Mouse (Mus musculus) layer of hippocampus, postnatal 10 days (tissue): ENCODE results near the gene Gtpbp1. TPM values are rescaled to one million over a fixed set of nuclear protein-coding genes. Genes with fewer than 3 reads are reported as not detected.
A peak's percentile ranks its signal among the peaks of the same experiment; 100 is the strongest.

ENCODE experiments used
- DNase-seq, 2 experiments: peaks; one replicate each; pipeline ENCODE4 v3.0.0; 2021; ENCODE audit warnings: low spot score in 2 of 2
- total RNA-seq, 2 experiments: library from RNA; stranded (reverse); gene quantifications; 2 replicates each; pipeline ENCODE4 v1.2.3; 2021

The Gtpbp1 gene
- total RNA-seq, 2 experiments from 2014 or later: 42.5 to 46.8 TPM

GRCm38 (mm10) chr15:79684616-79685015 is 6.0 kb upstream of the Gtpbp1 start:
- no peak for DNase-seq

- no peak for DNase-seq
Measured at GRCm38 (mm10) chr15:79685141-79685641, 5.5 kb upstream of the Gtpbp1 start.

GRCm38 (mm10) chr15:79686046-79686869 is 4.4 kb upstream of the Gtpbp1 start:
- no peak for DNase-seq

GRCm38 (mm10) chr15:79687175-79687574 is 3.5 kb upstream of the Gtpbp1 start:
- peak in 1 of 2 experiments; percentile 57 for DNase-seq

GRCm38 (mm10) chr15:79687646-79688267 is 2.9 kb upstream of the Gtpbp1 start, which contains the start of gene Josd1:
Gene Josd1, minus strand, starts transcription at chr15:79687919.
- DNase-seq: peak; percentile 96 to 97

- no peak for DNase-seq
Measured at GRCm38 (mm10) chr15:79688268-79688956, 2.2 kb upstream of the Gtpbp1 start.

GRCm38 (mm10) chr15:79689662-79690425 is 801 bp upstream of the Gtpbp1 start:
- no peak for DNase-seq

- DNase-seq: peak; percentile 56 to 67
Measured at GRCm38 (mm10) chr15:79691023-79691508, 421 bp downstream of the Gtpbp1 start.

GRCm38 (mm10) chr15:79692334-79692733 is 1.7 kb downstream of the Gtpbp1 start:
- DNase-seq: no peak

GRCm38 (mm10) chr15:79693740-79694139 is 3.1 kb downstream of the Gtpbp1 start:
- DNase-seq: no peak

- DNase-seq: no peak
Measured at GRCm38 (mm10) chr15:79694512-79694911, 3.9 kb downstream of the Gtpbp1 start.

GRCm38 (mm10) chr15:79695516-79695915 is 4.9 kb downstream of the Gtpbp1 start:
- DNase-seq: no peak

GRCm38 (mm10) chr15:79696508-79696907 is 5.9 kb downstream of the Gtpbp1 start:
- DNase-seq: no peak

GRCm38 (mm10) chr15:79697011-79697410 is 6.4 kb downstream of the Gtpbp1 start:
- peak; percentile 32 to 37 for DNase-seq

- no peak for DNase-seq
Measured at GRCm38 (mm10) chr15:79697558-79698187, 7.0 kb downstream of the Gtpbp1 start.

GRCm38 (mm10) chr15:79706603-79707214 is 16.1 kb downstream of the Gtpbp1 start:
- no peak for DNase-seq

- DNase-seq: no peak
Measured at GRCm38 (mm10) chr15:79708229-79708822, 17.7 kb downstream of the Gtpbp1 start.

- DNase-seq: no peak
Measured at GRCm38 (mm10) chr15:79715646-79716045, 25.0 kb downstream of the Gtpbp1 start.

- no peak for DNase-seq
Measured at GRCm38 (mm10) chr15:79716710-79717109, 26.1 kb downstream of the Gtpbp1 start.
